11 mouse cellular contexts compared by ENCODE assay signal in genomic region chr9:39557529-39558348, GRCm38 (mm10). TPM values are rescaled to one million over a fixed set of nuclear protein-coding genes. Genes with fewer than 3 reads are reported as not detected.
DNase-seq lines count a peak whose midpoint lies in the region; ATAC-seq and TF ChIP-seq lines count a peak whose summit lies in the region.
"Had no signal": no experiment of that assay in that cellular context is flagged by ENCODE, and none has a peak within 500 bp of the region (broad histone marks: within the 10 kb centered on the region; RNA-seq: fewer than 3 reads in every experiment).

No protein-coding gene starts in this region.

- peak; percentile 40 for DNase-seq in embryo, embryonic 10.5 days (ENCODE audit: low spot score)
- no peak for DNase-seq in embryo, embryonic 10 days (ENCODE audit: low spot score)
- peak; percentile 48 for DNase-seq in layer of hippocampus, adult 9-10 months (ENCODE audit: low spot score)
- no peak for DNase-seq in yolk sac, embryonic 10.5 days (ENCODE audit: low spot score)
- no peak for DNase-seq in lung, postnatal 0 days (ENCODE audit: low spot score)
- no peak for DNase-seq in adrenal gland, adult 8-10 months
- DNase-seq: kidney, adult 9 months; liver, embryonic 13.5 days had no signal

- peak overlapping the region; percentile 21 for H3K4me2 ChIP-seq in forebrain, embryonic 12.5 days
- peak overlapping the region; percentile 12; the same call in 1 of the 2 replicates for H3K4me2 ChIP-seq in neural tube, embryonic 14.5 days (ENCODE audit: low read depth, low read length)
- no peak overlapping the region for H3K4me2 ChIP-seq in lung, postnatal 0 days (replicated peaks; ENCODE audit: low read depth, low read length)
- H3K4me2 ChIP-seq: liver, embryonic 13.5 days had no signal

- H3K36me3 ChIP-seq in forebrain, embryonic 12.5 days (replicated peaks), result no peaks in the 10 kb centered on the region
- no peaks in the 10 kb centered on the region for H3K36me3 ChIP-seq in neural tube, embryonic 14.5 days (ENCODE audit: control insufficient read depth, insufficient read depth, low read length)
- no peaks in the 10 kb centered on the region for H3K36me3 ChIP-seq in lung, postnatal 0 days (ENCODE audit: insufficient read depth, low read length)
- H3K36me3 ChIP-seq: heart, embryonic 10.5 days; liver, embryonic 13.5 days had no signal

- TF ChIP-seq EP300 in lung, postnatal 0 days (IDR thresholded peaks at IDR 0.05), result no peak

- H3K9me3 ChIP-seq in forebrain, embryonic 12.5 days, result no peaks in the 10 kb centered on the region
- no peaks in the 10 kb centered on the region for H3K9me3 ChIP-seq in neural tube, embryonic 14.5 days (ENCODE audit: control insufficient read depth, low read length)
- H3K9me3 ChIP-seq in lung, postnatal 0 days (ENCODE audit: low read length), result no peaks in the 10 kb centered on the region
- H3K9me3 ChIP-seq: heart, embryonic 10.5 days; liver, embryonic 13.5 days had no signal

- peaks cover 9% of the 10 kb centered on the region for H3K4me1 ChIP-seq in forebrain, embryonic 12.5 days
- H3K4me1 ChIP-seq in neural tube, embryonic 14.5 days (ENCODE audit: control insufficient read depth, insufficient read depth, low read length), result peaks cover 10% of the 10 kb centered on the region; the same call in 1 of the 2 replicates
- no peaks in the 10 kb centered on the region for H3K4me1 ChIP-seq in lung, postnatal 0 days (ENCODE audit: insufficient read depth, low read depth, low read length)
- H3K4me1 ChIP-seq: heart, embryonic 10.5 days; liver, embryonic 13.5 days had no signal

- ATAC-seq in forebrain, embryonic 12.5 days (ENCODE audit: low FRiP score), result peak; percentile 92
- peak; percentile 92 for ATAC-seq in neural tube, embryonic 14.5 days (ENCODE audit: low read depth)
- ATAC-seq in lung, postnatal 0 days, result no peak

- H3K27ac ChIP-seq in forebrain, embryonic 12.5 days, result peak overlapping the region; percentile 84
- H3K27ac ChIP-seq in neural tube, embryonic 14.5 days (ENCODE audit: low read depth, low read length), result peak overlapping the region; percentile 83
- H3K27ac ChIP-seq in lung, postnatal 0 days (ENCODE audit: low read length), result no peak overlapping the region
- H3K27ac ChIP-seq: heart, embryonic 10.5 days; liver, embryonic 13.5 days had no signal

- H3K4me3 ChIP-seq in forebrain, embryonic 12.5 days (replicated peaks), result no peak overlapping the region
- no peak overlapping the region for H3K4me3 ChIP-seq in neural tube, embryonic 14.5 days (ENCODE audit: low read depth, low read length)
- H3K4me3 ChIP-seq in lung, postnatal 0 days (ENCODE audit: low read depth, low read length), result no peak overlapping the region
- H3K4me3 ChIP-seq: heart, embryonic 10.5 days; liver, embryonic 13.5 days had no signal

- no peak overlapping the region for H3K9ac ChIP-seq in forebrain, embryonic 12.5 days
- H3K9ac ChIP-seq in neural tube, embryonic 14.5 days (replicated peaks; ENCODE audit: low read depth, low read length), result peak overlapping the region; percentile 28; the same call in 1 of the 2 replicates
- no peak overlapping the region for H3K9ac ChIP-seq in lung, postnatal 0 days (replicated peaks; ENCODE audit: low read depth)
- H3K9ac ChIP-seq: liver, embryonic 13.5 days had no signal

- TF ChIP-seq CTCF in lung, postnatal 0 days (IDR thresholded peaks at IDR 0.05), result no peak

- H3K27me3 ChIP-seq in forebrain, embryonic 12.5 days, result no peaks in the 10 kb centered on the region
- H3K27me3 ChIP-seq in neural tube, embryonic 14.5 days (ENCODE audit: control insufficient read depth, insufficient read depth, low read length), result no peaks in the 10 kb centered on the region
- no peaks in the 10 kb centered on the region for H3K27me3 ChIP-seq in lung, postnatal 0 days (replicated peaks; ENCODE audit: insufficient read depth, low read length)
- H3K27me3 ChIP-seq: liver, embryonic 13.5 days had no signal

- 29% methylated on average over 3 of the region's 3 CpGs for WGBS in forebrain, embryonic 12.5 days
- WGBS in neural tube, embryonic 14.5 days, result 27% methylated on average over 3 of the region's 3 CpGs
- 54% methylated on average over 3 of the region's 3 CpGs for WGBS in lung, postnatal 0 days

RNA-seq across cellular contexts. Expression of gene Olfr958, which starts 3.9 kb away (rescaled TPM):
- not detected in 2 replicates for polyA plus RNA-seq in forebrain, embryonic 12.5 days (2016; fragmentation: Nextera tagmentation; extraction: Ambion mirVana)
- not detected in 2 replicates for polyA plus RNA-seq in neural tube, embryonic 14.5 days (2014; fragmentation: Nextera tagmentation; extraction: Ambion mirVana)
- not detected in 2 replicates for polyA plus RNA-seq in lung, postnatal 0 days (2015; fragmentation: Nextera tagmentation; extraction: Ambion mirVana)
- total RNA-seq in adrenal gland, adult 8-10 months (2022), result not detected
- polyA plus RNA-seq: heart, embryonic 10.5 days; liver, embryonic 13.5 days had no signal

RNA-seq across cellular contexts. Expression of gene Olfr959, which starts 17.6 kb away (rescaled TPM):
- polyA plus RNA-seq in forebrain, embryonic 12.5 days (2016; fragmentation: Nextera tagmentation; extraction: Ambion mirVana), result not detected in 2 replicates
- polyA plus RNA-seq in neural tube, embryonic 14.5 days (2014; fragmentation: Nextera tagmentation; extraction: Ambion mirVana), result not detected in 2 replicates
- not detected in 2 replicates for polyA plus RNA-seq in lung, postnatal 0 days (2015; fragmentation: Nextera tagmentation; extraction: Ambion mirVana)
- total RNA-seq in adrenal gland, adult 8-10 months (2022), result not detected
- polyA plus RNA-seq: heart, embryonic 10.5 days; liver, embryonic 13.5 days had no signal

RNA-seq across cellular contexts. Expression of gene Olfr957, which starts 42.1 kb away (rescaled TPM):
- polyA plus RNA-seq in forebrain, embryonic 12.5 days (2016; fragmentation: Nextera tagmentation; extraction: Ambion mirVana), result 0.13 TPM in 1 of 2 replicates, not detected in the other
- polyA plus RNA-seq in neural tube, embryonic 14.5 days (2014; fragmentation: Nextera tagmentation; extraction: Ambion mirVana), result not detected in 2 replicates
- polyA plus RNA-seq in lung, postnatal 0 days (2015; fragmentation: Nextera tagmentation; extraction: Ambion mirVana), result not detected in 2 replicates
- not detected for total RNA-seq in adrenal gland, adult 8-10 months (2022)
- polyA plus RNA-seq: heart, embryonic 10.5 days; liver, embryonic 13.5 days had no signal

RNA-seq across cellular contexts. Expression of gene AW551984, which starts 46.5 kb away (rescaled TPM):
- polyA plus RNA-seq in forebrain, embryonic 12.5 days (2016; fragmentation: Nextera tagmentation; extraction: Ambion mirVana), result 23.6 and 24.7 TPM in 2 replicates
- 141 and 199 TPM in 2 replicates for polyA plus RNA-seq in neural tube, embryonic 14.5 days (2014; fragmentation: Nextera tagmentation; extraction: Ambion mirVana)
- polyA plus RNA-seq in lung, postnatal 0 days (2015; fragmentation: Nextera tagmentation; extraction: Ambion mirVana), result 1.4 and 1.7 TPM in 2 replicates
- total RNA-seq in adrenal gland, adult 8-10 months (2022), result 10 to 100 TPM; 14.1 to 23.1 (median 19.1) TPM

RNA-seq across cellular contexts. Expression of gene Olfr148, which starts 52.7 kb away (rescaled TPM):
- not detected in 2 replicates for polyA plus RNA-seq in forebrain, embryonic 12.5 days (2016; fragmentation: Nextera tagmentation; extraction: Ambion mirVana)
- polyA plus RNA-seq in neural tube, embryonic 14.5 days (2014; fragmentation: Nextera tagmentation; extraction: Ambion mirVana), result not detected in 2 replicates
- polyA plus RNA-seq in lung, postnatal 0 days (2015; fragmentation: Nextera tagmentation; extraction: Ambion mirVana), result not detected in 2 replicates
- total RNA-seq in adrenal gland, adult 8-10 months (2022), result not detected
- polyA plus RNA-seq: heart, embryonic 10.5 days; liver, embryonic 13.5 days had no signal

Comparison
In these comparisons a context has a peak if more than half of its experiments do, and no peak if none do; other contexts are left out.
1. DNase-seq: peak in embryo, embryonic 10.5 days (single experiment) and layer of hippocampus, adult 9-10 months (single experiment); none in embryo, embryonic 10 days (single experiment), yolk sac, embryonic 10.5 days (single experiment), lung, postnatal 0 days (single experiment) and adrenal gland, adult 8-10 months (single experiment).